Mouse (Mus musculus) heart, postnatal 10 days (tissue): ENCODE data around the gene Spint3. TPM values are rescaled to one million over a fixed set of nuclear protein-coding genes. Genes with fewer than 3 reads are reported as not detected.
"Not testable (repeated sequence)": the region's sequence is repeated elsewhere in the genome, so short reads cannot be mapped to it uniquely, and the experiment has no call there.

ENCODE experiments used
- DNase-seq, 2 experiments: peaks; one replicate each; pipeline ENCODE4 v3.0.0; 2021
- intact Hi-C: fragments of 180-260 bp; cut with DNase I; formaldehyde crosslinking; loops from one replicate; pipeline ENCODE4 v1.15.1; 2025
- total RNA-seq, 2 experiments: library from RNA; stranded (reverse); gene quantifications; 2 replicates each; pipeline ENCODE4 v1.2.3; 2021

Spint3 gene
- not detected for total RNA-seq

- intact Hi-C loops, DNase-seq: not testable (repeated sequence)
These were observed at the start of gene Spint3 for GRCm38 (mm10) chr2:164573359-164573758. TSS of gene Spint3 (minus strand) at chr2:164573459.

DNA sequence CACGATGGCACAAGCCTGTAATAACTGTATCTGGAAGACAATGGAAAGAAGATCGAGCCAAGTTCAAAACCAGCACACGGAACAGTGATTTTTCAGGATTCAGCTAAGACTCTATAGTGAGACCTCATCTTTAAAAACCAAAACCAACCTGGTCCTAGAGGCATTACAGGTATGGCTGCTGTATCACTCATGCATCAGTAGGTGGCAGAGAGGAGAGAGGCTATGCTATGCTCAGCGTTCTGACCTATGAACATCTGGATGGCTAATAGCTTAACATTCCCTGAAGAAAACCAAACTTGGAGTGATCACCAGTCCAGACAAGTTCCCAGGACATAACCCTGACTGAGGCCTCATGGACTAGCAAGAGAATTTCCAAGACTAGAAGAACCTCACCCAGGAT, 48.5 kb upstream of the Spint3 start:
- intact Hi-C loops: no loop called here
- DNase-seq: no peak

DNA sequence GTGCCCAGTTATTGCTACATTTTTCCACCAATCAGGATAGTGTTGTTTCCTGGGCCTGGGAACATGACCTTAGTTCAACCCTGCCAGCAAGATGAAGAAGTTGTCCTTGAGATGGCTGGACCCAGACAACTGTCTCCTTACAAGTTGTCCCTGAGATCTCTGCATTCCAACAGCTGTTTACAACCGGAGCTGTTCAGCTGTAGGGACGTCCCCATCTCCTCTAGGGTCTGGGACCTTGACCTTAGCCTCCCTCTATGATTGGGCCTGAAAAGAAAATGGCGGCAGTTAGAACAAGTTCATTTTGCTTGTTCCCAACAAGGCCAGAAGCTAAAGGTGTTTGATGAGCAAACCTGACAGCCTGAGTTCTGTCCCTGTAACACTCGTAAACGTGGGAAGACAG, 45.8 kb upstream of the Spint3 start:
- no peak for DNase-seq
- intact Hi-C loops: no loop called here

- intact Hi-C loops: no loop called here
- no peak for DNase-seq
These were observed 42.1 kb upstream of the Spint3 start for GRCm38 (mm10) chr2:164615386-164615785.

DNA sequence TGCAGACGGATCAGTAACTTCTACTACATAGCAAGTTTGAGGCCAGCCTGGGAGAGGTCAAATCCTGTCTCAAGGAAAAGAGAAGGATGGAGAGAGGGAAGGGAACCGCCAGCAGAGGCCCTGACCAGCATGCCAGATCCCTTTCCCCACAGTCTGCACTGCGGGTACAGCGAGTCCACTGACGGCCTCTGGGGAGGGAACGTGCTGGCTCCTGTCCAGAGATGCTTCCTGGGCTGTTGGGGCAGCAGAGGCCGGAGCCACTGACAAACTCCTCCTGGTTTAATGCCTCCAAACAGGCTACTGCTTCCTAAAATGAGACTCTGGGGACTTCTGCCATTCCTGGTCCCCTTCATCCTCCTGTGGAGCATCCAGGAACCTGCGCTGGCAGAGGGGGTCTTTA, 40.2 kb upstream of the Spint3 start, which contains the start of the genes Wfdc6b and Wfdc8:
TSS of gene Wfdc6b (plus strand) at position 52 of the 400 bp plus-strand sequence.
TSS of gene Wfdc8 (minus strand) at position 156 of the 400 bp plus-strand sequence.
- peak; percentile 29 to 50 for DNase-seq
- intact Hi-C loops: not testable (repeated sequence)

DNA sequence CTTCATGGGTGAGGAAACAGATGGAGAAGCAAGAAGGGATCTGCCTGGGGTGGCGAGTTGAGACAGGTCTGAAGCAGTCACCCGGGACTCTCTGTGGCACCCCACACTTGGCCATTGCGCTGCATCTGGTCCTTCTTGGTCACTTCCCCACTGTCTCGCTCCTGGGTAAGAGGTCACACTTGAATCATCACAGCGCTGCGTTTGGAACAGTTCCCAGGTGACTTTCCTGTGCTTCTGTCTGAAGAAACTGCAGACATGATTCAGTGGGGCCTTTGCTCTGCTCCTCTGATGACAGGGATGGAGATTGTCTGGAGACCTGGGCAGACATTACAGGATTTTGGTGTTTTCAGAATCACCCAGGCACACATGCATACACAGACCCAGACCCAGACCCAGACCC, 35.5 kb upstream of the Spint3 start:
- intact Hi-C loops: no loop called here
- no peak for DNase-seq

GRCm38 (mm10) chr2:164604411-164604810, 31.2 kb upstream of the Spint3 start:
- no peak for DNase-seq
- intact Hi-C loops: no loop called here

DNA sequence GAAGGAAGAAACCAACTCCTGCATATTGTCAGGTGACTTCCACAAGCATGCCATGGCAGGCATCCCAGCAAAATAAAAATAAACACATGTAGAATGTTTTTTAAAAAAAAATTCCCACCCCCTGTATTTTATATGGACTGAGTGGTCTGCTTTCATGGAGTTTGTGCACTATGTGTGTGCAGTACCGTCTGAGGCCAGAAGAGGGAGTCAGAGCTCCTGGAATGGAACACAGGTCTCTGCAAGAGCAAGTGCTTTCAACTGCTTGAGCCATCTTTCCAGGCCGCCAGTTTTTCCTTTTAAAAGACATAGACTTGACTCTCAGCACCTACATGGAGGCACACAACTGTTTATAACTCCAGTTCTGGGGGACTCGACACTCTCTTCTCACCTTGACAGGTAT, 30.2 kb upstream of the Spint3 start:
- no peak for DNase-seq
- intact Hi-C loops: no loop called here

- intact Hi-C loops: no loop called here
- DNase-seq: no peak
These were observed 26.9 kb upstream of the Spint3 start for GRCm38 (mm10) chr2:164600179-164600578.

DNA sequence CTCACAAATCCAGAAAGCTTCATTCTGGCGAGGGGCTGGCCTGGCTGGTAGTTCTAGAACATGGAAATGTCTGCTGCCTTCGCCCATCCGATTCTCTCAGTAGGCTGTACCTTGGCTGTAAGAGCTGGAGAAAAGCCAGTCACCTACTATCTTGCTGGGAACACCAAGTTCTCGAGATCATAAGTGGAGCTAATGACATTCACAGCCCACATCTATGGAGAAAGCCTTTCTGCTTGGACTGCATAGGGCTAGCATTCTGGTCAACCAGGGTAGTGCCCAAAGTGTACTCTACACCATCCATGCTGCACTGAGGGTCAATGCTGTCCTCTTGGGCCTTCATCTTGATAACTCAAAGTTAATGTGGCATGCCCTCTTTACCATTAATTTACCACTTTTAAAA, 20.2 kb upstream of the Spint3 start, which contains the start of gene Eppin:
TSS of gene Eppin (minus strand) at position 101 of the 400 bp plus-strand sequence.
- intact Hi-C loops: loop anchor here (5.0 kb wide), 2 partner anchors 84 to 199 kb away; no protein-coding TSS in a partner anchor
- DNase-seq: no peak

DNA sequence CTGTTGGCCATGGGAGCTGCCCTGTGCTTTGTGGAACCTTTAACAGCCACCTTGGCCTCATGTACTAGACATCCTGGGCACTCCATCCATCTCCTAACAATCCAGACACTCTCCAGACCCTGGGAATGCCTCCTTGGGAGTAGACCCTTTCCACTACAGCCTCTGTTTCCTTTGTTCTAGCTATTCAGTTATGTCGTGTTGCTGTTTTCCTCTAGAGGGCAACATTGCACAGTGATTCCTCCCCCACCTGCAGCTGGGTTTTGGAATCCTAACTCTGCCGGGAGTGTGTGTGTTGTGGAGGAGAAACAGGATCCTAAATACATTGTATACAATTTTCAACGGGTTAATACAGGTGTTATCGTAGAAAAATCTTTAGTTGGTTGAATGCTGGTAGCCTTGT, 18.8 kb upstream of the Spint3 start:
- intact Hi-C loops: loop anchor here (1.0 to 5.0 kb wide), 3 partner anchors 85 to 200 kb away; no protein-coding TSS in a partner anchor
- peak; percentile 36 to 49 for DNase-seq

DNA sequence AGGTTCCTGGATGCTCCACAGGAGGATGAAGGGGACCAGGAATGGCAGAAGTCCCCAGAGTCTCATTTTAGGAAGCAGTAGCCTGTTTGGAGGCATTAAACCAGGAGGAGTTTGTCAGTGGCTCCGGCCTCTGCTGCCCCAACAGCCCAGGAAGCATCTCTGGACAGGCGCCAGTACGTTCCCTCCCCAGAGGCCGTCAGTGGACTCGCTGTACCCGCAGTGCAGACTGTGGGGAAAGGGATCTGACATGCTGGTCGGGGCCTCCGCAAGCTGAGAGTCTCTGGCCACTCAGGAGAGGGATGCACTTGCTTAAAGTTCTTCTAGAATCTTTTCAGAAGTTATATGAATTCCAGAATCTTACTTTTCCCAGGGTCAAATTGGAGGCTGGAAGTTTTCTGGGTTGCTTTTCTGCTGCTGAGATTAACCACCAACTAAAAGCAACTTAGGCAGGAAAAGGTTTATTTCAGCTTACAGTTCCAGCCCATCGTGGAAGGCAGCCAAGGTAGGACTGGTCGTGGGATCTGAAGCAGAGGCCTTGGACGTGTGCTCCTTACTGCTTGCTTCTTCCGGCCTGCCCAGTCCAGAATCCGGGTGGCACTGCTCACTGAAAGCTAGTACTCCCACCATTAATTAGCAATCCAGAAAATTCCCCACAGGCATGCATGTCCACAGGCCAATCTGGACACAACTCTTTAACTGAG, 11.9 kb upstream of the Spint3 start, which contains the start of gene Wfdc6a:
TSS of gene Wfdc6a (minus strand) at position 423 of the 701 bp plus-strand sequence.
- peak; percentile 22 to 29 for DNase-seq
- intact Hi-C loops: not testable (repeated sequence)

DNA sequence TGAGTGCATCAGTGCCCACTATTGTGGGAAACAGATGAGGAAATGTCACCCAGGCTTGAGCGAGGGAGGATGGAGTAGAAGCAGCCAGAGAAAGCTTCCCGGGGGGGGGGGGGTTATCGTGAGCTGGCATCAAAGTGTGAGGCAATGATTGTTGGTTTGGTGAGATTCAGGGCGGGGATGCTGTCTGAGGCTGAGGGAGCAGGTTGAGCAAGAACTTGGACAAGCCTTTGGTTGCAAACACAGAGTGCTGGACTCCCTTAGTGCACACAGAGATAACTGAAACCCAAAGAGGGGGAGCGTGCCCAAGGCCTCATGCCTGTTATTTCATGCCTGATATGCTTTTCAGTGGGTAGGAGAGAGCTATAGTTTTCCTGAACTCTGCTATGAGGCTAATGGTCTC, 5.8 kb downstream of the Spint3 start:
- intact Hi-C loops: no loop called here
- no peak for DNase-seq

DNA sequence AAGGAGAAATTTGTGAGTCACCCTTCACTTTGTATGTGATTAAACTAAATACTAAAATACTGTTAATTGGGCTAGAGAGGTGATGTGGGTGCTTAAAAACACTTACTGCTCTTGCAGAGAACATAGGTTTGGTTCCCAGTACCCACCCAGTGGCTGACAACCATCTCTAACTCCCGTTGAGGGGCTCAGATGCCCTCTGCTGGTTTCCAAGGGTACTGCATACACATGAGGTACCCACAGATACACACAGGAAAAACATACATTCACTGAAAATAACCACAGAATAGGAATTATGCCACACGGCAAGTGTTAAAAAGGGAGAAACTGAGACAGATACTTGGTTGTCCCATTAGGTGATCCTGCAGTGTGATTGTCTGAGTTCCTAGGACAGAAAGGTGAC, 6.3 kb downstream of the Spint3 start:
- no peak for DNase-seq
- intact Hi-C loops: no loop called here

- intact Hi-C loops: no loop called here
- DNase-seq: no peak
These were observed 8.9 kb downstream of the Spint3 start for GRCm38 (mm10) chr2:164564346-164564745.

GRCm38 (mm10) chr2:164563339-164564038, 9.8 kb downstream of the Spint3 start:
- intact Hi-C loops: no loop called here
- DNase-seq: peak; percentile 25 to 46

GRCm38 (mm10) chr2:164562391-164563188, 10.7 kb downstream of the Spint3 start, which contains the start of gene Wfdc2:
TSS of gene Wfdc2 (plus strand) at chr2:164562413.
- intact Hi-C loops: loop anchor here (1.0 kb wide), 1 partner anchor 145 kb away; no protein-coding TSS in a partner anchor
- DNase-seq: no peak

GRCm38 (mm10) chr2:164560106-164560505, 13.2 kb downstream of the Spint3 start:
- intact Hi-C loops: no loop called here
- no peak for DNase-seq

DNA sequence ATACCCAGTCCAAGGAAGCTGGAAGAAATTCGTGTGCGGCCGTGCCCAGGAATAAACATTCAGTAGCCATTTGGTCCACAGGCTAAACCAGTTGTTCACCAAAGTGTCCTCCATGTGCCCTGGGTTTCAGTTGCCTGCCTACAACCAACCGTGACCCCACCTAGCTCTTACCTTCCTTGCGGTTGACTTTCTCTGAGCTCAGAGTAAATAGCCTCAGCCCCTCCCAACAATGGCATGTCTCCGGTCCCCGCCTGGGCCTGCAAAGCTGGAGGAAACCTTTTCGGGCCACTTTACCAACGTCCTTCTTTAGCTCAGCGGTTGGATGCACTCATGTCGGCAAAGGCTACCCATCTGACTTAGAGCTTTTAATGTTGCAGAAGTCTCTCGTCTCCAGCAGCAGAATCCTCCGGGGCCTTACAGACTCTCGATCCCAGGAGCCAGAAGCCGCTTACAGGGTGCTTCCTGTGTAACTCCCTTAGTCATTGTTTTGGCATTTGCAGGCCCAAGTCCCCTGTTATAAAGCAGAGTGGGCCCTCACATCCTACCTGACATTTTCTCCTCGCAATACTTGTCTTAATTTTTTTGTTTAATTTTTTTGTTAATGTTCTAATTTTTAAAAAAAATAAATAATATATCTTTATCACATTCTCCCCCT, 14.1 kb downstream of the Spint3 start:
- no peak for DNase-seq
- intact Hi-C loops: no loop called here

DNA sequence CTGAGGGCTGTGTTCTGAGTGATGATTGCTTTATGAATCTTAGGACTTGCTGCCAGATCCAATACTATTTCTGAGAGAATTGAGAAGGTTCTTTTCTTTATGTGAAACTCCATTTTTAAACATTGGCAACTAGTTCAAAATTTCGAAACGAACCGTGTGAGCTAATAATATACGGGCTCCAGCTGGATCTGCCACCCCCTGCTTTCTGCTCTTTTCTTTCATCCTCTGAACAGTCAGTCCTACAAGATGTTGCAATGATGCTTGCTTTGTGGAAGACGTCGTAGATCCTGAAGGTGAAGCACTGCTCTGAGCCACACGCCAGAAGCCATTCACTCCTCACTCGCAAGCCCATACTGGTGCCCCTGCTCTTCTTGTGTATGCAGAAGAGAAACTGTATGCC, 14.8 kb downstream of the Spint3 start:
- DNase-seq: no peak
- intact Hi-C loops: no loop called here
